Comparison of ENCODE assay signal across 8 mouse cellular contexts in genomic region chr2:49619719-49620522, GRCm38 (mm10). TPM values are rescaled to one million over a fixed set of nuclear protein-coding genes. Genes with fewer than 3 reads are reported as not detected.
DNase-seq lines count a peak whose midpoint lies in the region; ATAC-seq lines count a peak whose summit lies in the region.

No protein-coding gene starts in this region.

- peak overlapping the region; percentile 64 for H3K4me3 ChIP-seq in kidney, embryonic 14.5 days (ENCODE audit: low read length)
- H3K4me3 ChIP-seq in hindbrain, embryonic 13.5 days: peak overlapping the region; percentile 79
- H3K4me3 ChIP-seq in midbrain, embryonic 11.5 days (ENCODE audit: low read depth, low read length): peak overlapping the region; percentile 94

- H3K9me3 ChIP-seq in kidney, embryonic 14.5 days (ENCODE audit: control insufficient read depth, low read length): peaks cover 4% of the 10 kb centered on the region; the same call in 1 of the 2 replicates
- no peaks in the 10 kb centered on the region for H3K9me3 ChIP-seq in hindbrain, embryonic 13.5 days
- H3K9me3 ChIP-seq in midbrain, embryonic 11.5 days (ENCODE audit: control insufficient read depth, low read length): no peaks in the 10 kb centered on the region; the same call in 1 of the 2 replicates

- no peak for DNase-seq in kidney, adult 9 months
- peak; percentile 40 for DNase-seq in MN1 (ENCODE audit: low spot score)
- DNase-seq in embryo, embryonic 10 days (ENCODE audit: low spot score): peak; percentile 18
- peak; percentile 94 for DNase-seq in midbrain, embryonic 11.5 days (ENCODE audit: low spot score, missing footprints)
- peak; percentile 16 for DNase-seq in thymus, postnatal 0 days (ENCODE audit: low spot score)
- DNase-seq in adipocyte (ENCODE audit: low spot score): no peak

- no peaks in the 10 kb centered on the region for H3K4me1 ChIP-seq in kidney, embryonic 14.5 days (ENCODE audit: control insufficient read depth, insufficient read depth, low read length)
- H3K4me1 ChIP-seq in hindbrain, embryonic 13.5 days (replicated peaks): peaks cover 30% of the 10 kb centered on the region
- H3K4me1 ChIP-seq in midbrain, embryonic 11.5 days (ENCODE audit: control insufficient read depth, insufficient read depth, low read length): peaks cover 5% of the 10 kb centered on the region

- peak overlapping the region; percentile 88 for H3K4me2 ChIP-seq in kidney, embryonic 14.5 days (replicated peaks; ENCODE audit: low read depth, low read length)
- peak overlapping the region; percentile 74 for H3K4me2 ChIP-seq in hindbrain, embryonic 13.5 days
- H3K4me2 ChIP-seq in midbrain, embryonic 11.5 days: peak overlapping the region; percentile 62

- H3K9ac ChIP-seq in kidney, embryonic 14.5 days (ENCODE audit: low read depth, low read length): peak overlapping the region; percentile 55
- peak overlapping the region; percentile 94 for H3K9ac ChIP-seq in hindbrain, embryonic 13.5 days
- peak overlapping the region; percentile 95 for H3K9ac ChIP-seq in midbrain, embryonic 11.5 days (ENCODE audit: low read length)

- ATAC-seq in kidney, embryonic 14.5 days (ENCODE audit: low FRiP score, low TSS enrichment): peak; percentile 18; the same call in 1 of the 2 replicates
- ATAC-seq in hindbrain, embryonic 13.5 days (ENCODE audit: low FRiP score): peak; percentile 44
- peak; percentile 33 for ATAC-seq in midbrain, embryonic 11.5 days (ENCODE audit: low FRiP score)

- no peak overlapping the region for H3K27ac ChIP-seq in kidney, embryonic 14.5 days (ENCODE audit: low read depth, low read length)
- H3K27ac ChIP-seq in hindbrain, embryonic 13.5 days: peak overlapping the region; percentile 95
- H3K27ac ChIP-seq in midbrain, embryonic 11.5 days (ENCODE audit: low read depth, low read length): peak overlapping the region; percentile 68

- H3K36me3 ChIP-seq in kidney, embryonic 14.5 days (ENCODE audit: control insufficient read depth, insufficient read depth, low read length): no peaks in the 10 kb centered on the region
- H3K36me3 ChIP-seq in hindbrain, embryonic 13.5 days: peaks cover 18% of the 10 kb centered on the region
- peaks cover 7% of the 10 kb centered on the region; the same call in 1 of the 2 replicates for H3K36me3 ChIP-seq in midbrain, embryonic 11.5 days (ENCODE audit: control insufficient read depth, insufficient read depth, low read length)

- WGBS in kidney, embryonic 14.5 days: 2% methylated on average over 33 of the region's 33 CpGs
- WGBS in hindbrain, embryonic 13.5 days: under 1% methylated on average over 33 of the region's 33 CpGs
- under 1% methylated on average over 33 of the region's 33 CpGs for WGBS in midbrain, embryonic 11.5 days

- 0 out of 2 replicates have a peak, but pooled peaks cover 3% of the 10 kb centered on the region for H3K27me3 ChIP-seq in kidney, embryonic 14.5 days (ENCODE audit: control insufficient read depth, insufficient read depth, low read length)
- no peaks in the 10 kb centered on the region for H3K27me3 ChIP-seq in hindbrain, embryonic 13.5 days
- H3K27me3 ChIP-seq in midbrain, embryonic 11.5 days (ENCODE audit: control insufficient read depth, insufficient read depth, low read length): no peaks in the 10 kb centered on the region

RNA-seq across cellular contexts. Expression of gene Kif5c, which starts 0.8 kb away (rescaled TPM):
- 5.0 and 6.6 TPM in 2 replicates for polyA plus RNA-seq in kidney, embryonic 14.5 days (2014; fragmentation: Nextera tagmentation; extraction: Ambion mirVana)
- 178 and 186 TPM in 2 replicates for polyA plus RNA-seq in hindbrain, embryonic 13.5 days (2015; fragmentation: Nextera tagmentation; extraction: Ambion mirVana)
- polyA plus RNA-seq in midbrain, embryonic 11.5 days (2014; fragmentation: Nextera tagmentation; extraction: Ambion mirVana): 96.2 and 96.4 TPM in 2 replicates
- polyA plus RNA-seq in thymus, postnatal 0 days (2015; fragmentation: Nextera tagmentation; extraction: Ambion mirVana): 0.66 and 0.72 TPM in 2 replicates

Comparison
In these comparisons a context has a peak if more than half of its experiments do, and no peak if none do; other contexts are left out.
1. DNase-seq: peak in MN1 (single experiment), embryo, embryonic 10 days (single experiment), midbrain, embryonic 11.5 days (single experiment) and thymus, postnatal 0 days (single experiment); none in kidney, adult 9 months (single experiment) and adipocyte (single experiment).
2. RNA of gene Kif5c, which starts 0.8 kb away (polyA plus RNA-seq): 178 to 186 TPM in hindbrain, embryonic 13.5 days and 96.2 to 96.4 TPM in midbrain, embryonic 11.5 days; 5.0 to 6.6 TPM in kidney, embryonic 14.5 days and 0.66 to 0.72 TPM in thymus, postnatal 0 days; every median in the first group is over 10 times any median in the second.
3. Peak in every context shown above with its lines, with median percentiles within 50 percentile points of each other: ATAC-seq, H3K4me2 ChIP-seq, H3K4me3 ChIP-seq and H3K9ac ChIP-seq.